Mouse (Mus musculus) liver, embryonic 14.5 days (tissue): ENCODE results near the gene Ctnnb1.

Source experiments
- CTCF ChIP-seq: IDR thresholded peaks from 2 replicates; pipeline ENCODE4 v1.5.1; 2016; ENCODE audit warnings: antibody characterized with exemption, low read depth, control low read depth
- EP300 ChIP-seq: IDR thresholded peaks from 2 replicates; pipeline ENCODE4 v1.6.1; 2016; ENCODE audit warnings: antibody characterized with exemption, low read depth

- no peak for TF ChIP-seq CTCF
- TF ChIP-seq EP300 = no peak
These were observed 22.9 kb downstream of the Ctnnb1 start for GRCm38 (mm10) chr9:120951947-120952346.
